Comparison of ENCODE assay signal across 8 mouse cellular contexts in genomic region chr19:59345081-59345657, GRCm38 (mm10). TPM values are rescaled to one million over a fixed set of nuclear protein-coding genes. Genes with fewer than 3 reads are reported as not detected.
DNase-seq lines count a peak whose midpoint lies in the region; ATAC-seq and TF ChIP-seq lines count a peak whose summit lies in the region.

No protein-coding gene starts in this region.

- intact Hi-C loops in gastrocnemius, adult 2 months (cut with DNase I), result loop anchor here (10.0 kb wide), 1 partner anchor 400 kb away; the partner anchor contains the start of genes Eno4 and Hspa12a

- H3K4me2 ChIP-seq in hindbrain, embryonic 15.5 days, result peak overlapping the region; percentile 94

- peak in 1 of 2 experiments; percentile 41 for DNase-seq in layer of hippocampus, adult 2 months (ENCODE audit: low spot score in 2 of 2)
- no peak for DNase-seq in layer of hippocampus, adult 9-10 months (ENCODE audit: low spot score)
- DNase-seq in cerebellum, adult 8-10 months, result peak; percentile 48
- peak; percentile 69 for DNase-seq in gastrocnemius, adult 2 months
- DNase-seq in limb, embryonic 10.5 days (ENCODE audit: low spot score), result peak; percentile 80
- peak; percentile 47 for DNase-seq in mesoderm, embryonic 11.5 days (ENCODE audit: low read depth, low spot score)
- DNase-seq in spleen, postnatal 14 days (ENCODE audit: low spot score in 2 of 2), result peak; percentile 49 to 63

- peak overlapping the region; percentile 87 for H3K9ac ChIP-seq in hindbrain, embryonic 15.5 days

- H3K36me3 ChIP-seq in hindbrain, embryonic 15.5 days, result no peaks in the 10 kb centered on the region
- H3K36me3 ChIP-seq in limb, embryonic 10.5 days, result no peaks in the 10 kb centered on the region

- H3K27me3 ChIP-seq in hindbrain, embryonic 15.5 days, result no peaks in the 10 kb centered on the region
- no peaks in the 10 kb centered on the region for H3K27me3 ChIP-seq in limb, embryonic 10.5 days (ENCODE audit: low read depth, poor library complexity, severe bottlenecking)

- WGBS in hindbrain, embryonic 15.5 days, result under 1% methylated on average over 55 of the region's 70 CpGs
- under 1% methylated on average over 70 of the region's 70 CpGs for WGBS in limb, embryonic 10.5 days

- ATAC-seq in hindbrain, embryonic 15.5 days (ENCODE audit: low FRiP score, low read depth), result peak; percentile 32

- TF ChIP-seq CTCF in layer of hippocampus, adult 2 months (conservative IDR thresholded peaks at IDR 0.05), result peak; percentile 51
- TF ChIP-seq CTCF in gastrocnemius, adult 2 months (IDR thresholded peaks at IDR 0.05), result peak; percentile 24; the same call in 1 of the 2 replicates

- peaks cover 41% of the 10 kb centered on the region for H3K4me1 ChIP-seq in hindbrain, embryonic 15.5 days (replicated peaks)
- H3K4me1 ChIP-seq in limb, embryonic 10.5 days, result peaks cover 44% of the 10 kb centered on the region

- H3K9me3 ChIP-seq in hindbrain, embryonic 15.5 days, result no peaks in the 10 kb centered on the region
- H3K9me3 ChIP-seq in limb, embryonic 10.5 days (replicated peaks), result no peaks in the 10 kb centered on the region

- peak overlapping the region; percentile 96 for H3K27ac ChIP-seq in layer of hippocampus, adult 2 months
- peak overlapping the region; percentile 93 for H3K27ac ChIP-seq in gastrocnemius, adult 2 months
- peak overlapping the region; percentile 94 for H3K27ac ChIP-seq in hindbrain, embryonic 15.5 days (replicated peaks)
- peak overlapping the region; percentile 97 for H3K27ac ChIP-seq in limb, embryonic 10.5 days

- H3K4me3 ChIP-seq in layer of hippocampus, adult 2 months, result peak overlapping the region; percentile 90
- H3K4me3 ChIP-seq in gastrocnemius, adult 2 months, result peak overlapping the region; percentile 100
- peak overlapping the region; percentile 91 for H3K4me3 ChIP-seq in hindbrain, embryonic 15.5 days
- H3K4me3 ChIP-seq in limb, embryonic 10.5 days, result peak overlapping the region; percentile 94

RNA-seq across cellular contexts. Expression of gene Pdzd8, which starts 0.4 kb away (rescaled TPM):
- 10 to 100 TPM; 48.7 to 49.7 TPM for total RNA-seq in layer of hippocampus, adult 2 months (2021)
- 10 to 100 TPM; 12.1 to 17.8 TPM for total RNA-seq in gastrocnemius, adult 2 months (2021)
- 10.5 and 11.1 TPM in 2 replicates for polyA plus RNA-seq in hindbrain, embryonic 15.5 days (2015; fragmentation: Nextera tagmentation; extraction: Ambion mirVana)
- 10.7 and 12.4 TPM in 2 replicates for polyA plus RNA-seq in limb, embryonic 10.5 days (2016; fragmentation: Nextera tagmentation; extraction: Ambion mirVana)

RNA-seq across cellular contexts. Expression of gene Rps12-ps3, which starts 23.1 kb away (rescaled TPM):
- 100 to 1,000 TPM; 249 to 342 TPM for total RNA-seq in layer of hippocampus, adult 2 months (2021)
- total RNA-seq in gastrocnemius, adult 2 months (2021), result 100 to 1,000 TPM; 256 to 333 TPM
- polyA plus RNA-seq in hindbrain, embryonic 15.5 days (2015; fragmentation: Nextera tagmentation; extraction: Ambion mirVana), result 4.8 TPM in 1 of 2 replicates, not detected in the other
- 7.6 and 11.1 TPM in 2 replicates for polyA plus RNA-seq in limb, embryonic 10.5 days (2016; fragmentation: Nextera tagmentation; extraction: Ambion mirVana)
